Mouse (Mus musculus) bone marrow macrophage, adult 2 months (primary cell): ENCODE results near the gene Actl10.

Source experiments
- CTCF ChIP-seq: IDR thresholded peaks from 2 replicates; pipeline ENCODE4 v1.5.1; 2012; ENCODE audit warnings: low read depth, mild to moderate bottlenecking, low read length, moderate library complexity
- POLR2A ChIP-seq: IDR thresholded peaks from 2 replicates; pipeline ENCODE4 v1.6.1; 2012; ENCODE audit warnings: mild to moderate bottlenecking, low read depth, low read length, borderline replicate concordance

- TF ChIP-seq CTCF (no peak), POLR2A (no peak)
Measured at GRCm38 (mm10) chr2:154581421-154581820, 29.8 kb downstream of the Actl10 start.
